Mouse (Mus musculus): ENCODE measurements at regions not wholly inside any gene's neighbourhood (a gene's known extent, or its start where the extent isn't known, plus 50 kb on each side); places are given as distances from the start of the nearest gene placed in this dataset.

- Histone ChIP-seq H3K4me1 (ENCODE audit: control insufficient read depth, insufficient read depth, low read length) (peaks cover 9% of the 10 kb centered on the region; the same call in 1 of the 2 replicates), H3K4me3 (ENCODE audit: insufficient read depth, low read length) (no peak overlapping the region), H3K27ac (ENCODE audit: insufficient read depth, low read length) (0 out of 2 replicates have a peak overlapping the region, but pooled peaks have one; percentile 1)
- TF ChIP-seq CTCF (IDR thresholded peaks at IDR 0.05; ENCODE audit: borderline replicate concordance, insufficient read depth, low read length) (no peak), POLR2A (IDR thresholded peaks at IDR 0.05; ENCODE audit: low read depth, low read length) (no peak)
These were observed 180.1 kb upstream of the Eya4 start for GRCm38 (mm10) chr10:23530715-23531114.

DNA sequence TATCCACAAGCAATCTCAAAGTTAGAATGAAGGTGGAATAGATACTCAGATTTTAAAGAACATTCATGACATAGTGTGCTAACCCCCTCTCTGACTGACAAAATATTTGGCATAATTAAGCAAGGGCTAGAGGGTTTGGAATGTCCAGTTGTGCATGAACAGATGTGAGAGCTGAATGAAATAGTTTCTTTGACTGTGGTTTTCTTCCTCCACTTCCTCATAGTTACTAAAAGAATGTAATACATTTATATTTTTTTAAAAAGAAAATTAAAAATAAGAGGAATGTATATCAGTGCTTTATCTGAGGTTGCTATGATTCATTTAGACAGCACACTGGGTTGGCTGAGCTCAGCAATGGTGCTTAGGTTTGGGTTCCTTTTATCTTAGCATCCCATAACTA lies 176.2 kb upstream of the Eya4 start:
- Histone ChIP-seq H3K27ac (ENCODE audit: insufficient read depth, low read length) (peak overlapping the region; percentile 87), H3K4me1 (ENCODE audit: control insufficient read depth, insufficient read depth, low read length) (peaks cover 10% of the 10 kb centered on the region; the same call in 1 of the 2 replicates), H3K4me3 (ENCODE audit: insufficient read depth, low read length) (no peak overlapping the region)
- TF ChIP-seq POLR2A (IDR thresholded peaks at IDR 0.05; ENCODE audit: low read depth, low read length), result no peak
- no peak for TF ChIP-seq CTCF (IDR thresholded peaks at IDR 0.05; ENCODE audit: borderline replicate concordance, insufficient read depth, low read length)

- H3K4me3 ChIP-seq (ENCODE audit: insufficient read depth, low read length), result no peak overlapping the region
- no peak for TF ChIP-seq CTCF (IDR thresholded peaks at IDR 0.05; ENCODE audit: borderline replicate concordance, insufficient read depth, low read length)
- no peak for TF ChIP-seq POLR2A (IDR thresholded peaks at IDR 0.05; ENCODE audit: low read depth, low read length)
- H3K27ac ChIP-seq (ENCODE audit: insufficient read depth, low read length), result no peak overlapping the region
- peaks cover 5% of the 10 kb centered on the region; the same call in 1 of the 2 replicates for H3K4me1 ChIP-seq (ENCODE audit: control insufficient read depth, insufficient read depth, low read length)
These were observed 172.1 kb upstream of the Eya4 start for GRCm38 (mm10) chr10:23522664-23523063.

DNA sequence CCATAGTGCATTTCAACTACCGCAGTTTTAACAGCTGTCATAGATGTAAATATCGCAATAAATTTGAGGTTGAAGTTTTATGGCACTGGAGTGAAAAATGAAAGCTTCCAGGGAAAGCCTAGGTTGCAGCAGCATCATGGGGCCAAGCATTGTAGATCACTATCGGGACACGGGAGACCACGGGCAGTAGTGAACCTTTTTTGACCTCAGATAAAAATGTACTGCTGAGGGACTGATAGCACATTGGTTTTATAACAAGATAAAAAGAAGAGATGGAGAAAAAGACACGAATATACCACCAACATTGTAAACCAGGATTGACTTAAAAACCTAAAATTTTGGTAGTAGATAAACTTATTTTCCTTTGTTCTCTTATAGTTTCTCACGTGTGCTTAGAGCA lies 143.1 kb upstream of the Eya4 start:
- H3K4me1 ChIP-seq (ENCODE audit: control insufficient read depth, insufficient read depth, low read length), result no peaks in the 10 kb centered on the region
- H3K4me3 ChIP-seq (ENCODE audit: insufficient read depth, low read length), result no peak overlapping the region
- H3K27ac ChIP-seq (ENCODE audit: insufficient read depth, low read length), result no peak overlapping the region
- TF ChIP-seq POLR2A (IDR thresholded peaks at IDR 0.05; ENCODE audit: low read depth, low read length) (no peak), CTCF (IDR thresholded peaks at IDR 0.05; ENCODE audit: borderline replicate concordance, insufficient read depth, low read length) (no peak)

DNA sequence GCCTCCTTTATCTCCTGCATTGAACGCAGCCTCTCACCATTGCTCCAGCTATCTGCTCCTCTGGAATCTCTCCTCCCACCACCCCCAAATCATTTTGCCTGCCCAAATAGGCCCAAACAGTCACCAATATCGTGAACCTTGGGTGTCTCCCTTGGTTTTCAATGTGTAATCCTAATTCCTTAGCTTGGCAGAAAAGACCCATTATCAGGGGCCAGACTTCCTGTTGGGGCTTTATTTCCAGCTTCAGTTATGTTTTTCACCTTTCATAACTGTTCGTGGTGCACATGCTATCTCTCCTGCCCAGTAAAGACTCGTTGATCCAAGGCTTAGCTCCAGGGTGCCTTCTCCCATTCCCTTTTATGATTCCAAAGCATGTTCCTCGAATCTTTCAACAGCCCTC lies 142.4 kb upstream of the Eya4 start:
- TF ChIP-seq POLR2A (IDR thresholded peaks at IDR 0.05; ENCODE audit: low read depth, low read length), result no peak
- no peak for TF ChIP-seq CTCF (IDR thresholded peaks at IDR 0.05; ENCODE audit: borderline replicate concordance, insufficient read depth, low read length)
- no peak overlapping the region for H3K4me3 ChIP-seq (ENCODE audit: insufficient read depth, low read length)
- H3K4me1 ChIP-seq (ENCODE audit: control insufficient read depth, insufficient read depth, low read length), result no peaks in the 10 kb centered on the region
- no peak overlapping the region for H3K27ac ChIP-seq (ENCODE audit: insufficient read depth, low read length)

GRCm38 (mm10) chr10:23488996-23489395 lies 138.4 kb upstream of the Eya4 start:
- H3K27ac ChIP-seq (ENCODE audit: insufficient read depth, low read length), result peak overlapping the region; percentile 73
- H3K4me1 ChIP-seq (ENCODE audit: control insufficient read depth, insufficient read depth, low read length), result no peaks in the 10 kb centered on the region
- TF ChIP-seq POLR2A (IDR thresholded peaks at IDR 0.05; ENCODE audit: low read depth, low read length), result no peak
- TF ChIP-seq CTCF (IDR thresholded peaks at IDR 0.05; ENCODE audit: borderline replicate concordance, insufficient read depth, low read length), result no peak
- H3K4me3 ChIP-seq (ENCODE audit: insufficient read depth, low read length), result no peak overlapping the region

GRCm38 (mm10) chr10:23480474-23480873 lies 129.9 kb upstream of the Eya4 start:
- H3K27ac ChIP-seq (ENCODE audit: insufficient read depth, low read length), result no peak overlapping the region
- H3K4me1 ChIP-seq (ENCODE audit: control insufficient read depth, insufficient read depth, low read length), result peaks cover 4% of the 10 kb centered on the region
- no peak for TF ChIP-seq CTCF (IDR thresholded peaks at IDR 0.05; ENCODE audit: borderline replicate concordance, insufficient read depth, low read length)
- TF ChIP-seq POLR2A (IDR thresholded peaks at IDR 0.05; ENCODE audit: low read depth, low read length), result no peak
- no peak overlapping the region for H3K4me3 ChIP-seq (ENCODE audit: insufficient read depth, low read length)

DNA sequence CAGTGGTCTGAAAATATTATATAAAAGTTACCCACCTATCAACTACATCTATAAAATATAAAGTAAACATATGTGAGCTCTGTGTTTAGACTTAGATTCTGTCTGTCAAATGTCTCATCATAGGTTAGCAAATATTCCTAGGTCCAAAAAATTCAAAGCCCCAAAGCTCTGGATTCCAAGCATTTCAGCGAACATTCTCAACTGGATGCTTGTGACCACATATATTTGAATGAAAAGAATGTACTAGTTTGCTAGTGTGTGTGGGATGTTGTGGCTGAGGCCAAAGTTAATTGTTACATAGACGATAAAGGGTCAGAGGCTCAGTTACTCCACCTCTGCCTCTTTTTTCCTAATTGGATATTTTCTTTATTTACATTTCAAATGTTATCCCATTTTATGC lies 128.3 kb upstream of the Eya4 start:
- Histone ChIP-seq H3K4me3 (ENCODE audit: insufficient read depth, low read length) (no peak overlapping the region), H3K27ac (ENCODE audit: insufficient read depth, low read length) (peak overlapping the region; percentile 73; the same call in 1 of the 2 replicates), H3K4me1 (ENCODE audit: control insufficient read depth, insufficient read depth, low read length) (peaks cover 4% of the 10 kb centered on the region)
- TF ChIP-seq POLR2A (IDR thresholded peaks at IDR 0.05; ENCODE audit: low read depth, low read length) (no peak; the same call in 1 of the 2 replicates), CTCF (IDR thresholded peaks at IDR 0.05; ENCODE audit: borderline replicate concordance, insufficient read depth, low read length) (no peak)

- Histone ChIP-seq H3K4me3 (ENCODE audit: insufficient read depth, low read length) (no peak overlapping the region), H3K27ac (ENCODE audit: insufficient read depth, low read length) (peak overlapping the region; percentile 11; the same call in 1 of the 2 replicates), H3K4me1 (ENCODE audit: control insufficient read depth, insufficient read depth, low read length) (peaks cover 4% of the 10 kb centered on the region)
- TF ChIP-seq CTCF (IDR thresholded peaks at IDR 0.05; ENCODE audit: borderline replicate concordance, insufficient read depth, low read length), result no peak
- no peak for TF ChIP-seq POLR2A (IDR thresholded peaks at IDR 0.05; ENCODE audit: low read depth, low read length)
These were observed 126.5 kb upstream of the Eya4 start for GRCm38 (mm10) chr10:23477104-23477503.

GRCm38 (mm10) chr10:23450997-23451396 lies 100.4 kb upstream of the Eya4 start:
- peaks cover 4% of the 10 kb centered on the region for H3K4me1 ChIP-seq (ENCODE audit: control insufficient read depth, insufficient read depth, low read length)
- H3K27ac ChIP-seq (ENCODE audit: insufficient read depth, low read length), result no peak overlapping the region
- no peak overlapping the region for H3K4me3 ChIP-seq (ENCODE audit: insufficient read depth, low read length)
- no peak for TF ChIP-seq CTCF (IDR thresholded peaks at IDR 0.05; ENCODE audit: borderline replicate concordance, insufficient read depth, low read length)
- no peak for TF ChIP-seq POLR2A (IDR thresholded peaks at IDR 0.05; ENCODE audit: low read depth, low read length)

- Histone ChIP-seq H3K27ac (ENCODE audit: insufficient read depth, low read length) (no peak overlapping the region), H3K4me3 (ENCODE audit: insufficient read depth, low read length) (no peak overlapping the region), H3K4me1 (ENCODE audit: control insufficient read depth, insufficient read depth, low read length) (peaks cover 4% of the 10 kb centered on the region)
- TF ChIP-seq CTCF (IDR thresholded peaks at IDR 0.05; ENCODE audit: borderline replicate concordance, insufficient read depth, low read length), result no peak
- no peak for TF ChIP-seq POLR2A (IDR thresholded peaks at IDR 0.05; ENCODE audit: low read depth, low read length)
These were observed 100.0 kb upstream of the Eya4 start for GRCm38 (mm10) chr10:23450647-23450979.

Measured in embryonic fibroblast, embryonic 13.5 days (primary cell).